13 mouse cellular contexts compared by ENCODE assay signal in the genomic region with DNA sequence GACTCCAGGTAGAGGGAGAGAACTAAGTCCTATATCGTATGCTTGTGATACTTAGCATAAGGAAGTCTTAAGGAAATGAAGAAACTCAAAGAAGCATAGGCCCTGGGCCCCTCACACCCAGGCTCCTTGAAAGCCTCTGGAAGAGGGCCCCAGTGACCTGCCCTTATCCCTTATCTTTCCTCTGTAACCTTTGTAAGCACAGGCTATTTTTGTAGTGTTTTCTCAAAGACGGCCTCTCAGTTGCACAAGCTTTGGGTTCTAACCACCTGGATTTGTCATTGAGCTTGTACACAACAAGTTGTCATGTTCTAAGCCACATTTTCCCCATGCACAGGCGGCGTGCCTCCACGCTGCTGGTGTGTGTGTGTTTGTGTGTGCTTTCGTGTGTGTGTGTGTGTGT.
"Had no signal": no experiment of that assay in that cellular context is flagged by ENCODE, and none has a peak within 500 bp of the region (broad histone marks: within the 10 kb centered on the region; RNA-seq: fewer than 3 reads in every experiment).

No protein-coding gene starts in this region.

- ATAC-seq: midbrain, embryonic 13.5 days had no signal

- H3K9ac ChIP-seq: hindbrain, embryonic 15.5 days; limb, embryonic 13.5 days; lung, embryonic 15.5 days; midbrain, embryonic 13.5 days had no signal

- H3K4me1 ChIP-seq: hindbrain, embryonic 15.5 days; limb, embryonic 13.5 days; lung, embryonic 15.5 days had no signal

- H3K36me3 ChIP-seq: hindbrain, embryonic 15.5 days; limb, embryonic 13.5 days; lung, embryonic 15.5 days; midbrain, embryonic 13.5 days had no signal

- H3K27me3 ChIP-seq: hindbrain, embryonic 15.5 days; limb, embryonic 13.5 days; lung, embryonic 15.5 days; midbrain, embryonic 13.5 days had no signal

- H3K27ac ChIP-seq: hindbrain, embryonic 15.5 days; kidney, postnatal 0 days; limb, embryonic 13.5 days; lung, embryonic 15.5 days; midbrain, embryonic 13.5 days had no signal

- DNase-seq: kidney, adult 2 months; kidney, postnatal 36 days; left cerebral cortex, postnatal 4 days; lung, postnatal 36 days; right cerebral cortex, postnatal 25 days; spleen, adult 18-20 months; thymus, adult 18-20 months; thymus, postnatal 25 days had no signal

- H3K4me3 ChIP-seq: hindbrain, embryonic 15.5 days; limb, embryonic 13.5 days; lung, embryonic 15.5 days; midbrain, embryonic 13.5 days had no signal

- H3K9me3 ChIP-seq: hindbrain, embryonic 15.5 days; limb, embryonic 13.5 days; lung, embryonic 15.5 days; midbrain, embryonic 13.5 days had no signal

- H3K4me2 ChIP-seq: hindbrain, embryonic 15.5 days; limb, embryonic 13.5 days; lung, embryonic 15.5 days; midbrain, embryonic 13.5 days had no signal
